Mouse (Mus musculus): ENCODE data around the gene As3mt. TPM values are rescaled to one million over a fixed set of nuclear protein-coding genes. Genes with fewer than 3 reads are reported as not detected.

The As3mt gene
- polyA plus RNA-seq (2015; fragmentation: Nextera tagmentation; extraction: Ambion mirVana), result 46.7 and 52.1 TPM in 2 replicates

- Histone ChIP-seq H3K4me3 (ENCODE audit: low read length) (peak within 1 kb of the TSS; percentile 59), H3K9me3 (replicated peaks; ENCODE audit: control insufficient read depth, low read length) (no peaks in the 10 kb centered on the region), H3K36me3 (ENCODE audit: control insufficient read depth, insufficient read depth) (peaks cover 3% of the 10 kb centered on the region; the same call in 1 of the 2 replicates), H3K27me3 (ENCODE audit: control insufficient read depth, insufficient read depth, low read length) (peaks cover 2% of the 10 kb centered on the region; the same call in 1 of the 2 replicates), H3K4me2 (ENCODE audit: low read depth, low read length) (peak within 1 kb of the TSS; percentile 81), H3K4me1 (ENCODE audit: control insufficient read depth, insufficient read depth, low read length) (peaks cover 11% of the 10 kb centered on the region; the same call in 1 of the 2 replicates), H3K9ac (ENCODE audit: low read length) (peak within 1 kb of the TSS; percentile 75), H3K27ac (ENCODE audit: low read length) (peak within 1 kb of the TSS; percentile 73)
- WGBS, result 5% methylated on average over 31 of the region's 31 CpGs
- peak; percentile 68 for ATAC-seq (replicated peaks; ENCODE audit: extremely low read depth, insufficient read depth, low FRiP score)
Observed at GRCm38 (mm10) chr19:46707296-46708151, at the start of gene As3mt. TSS of gene As3mt (plus strand) at chr19:46707458.

- Histone ChIP-seq H3K4me2 (ENCODE audit: low read depth, low read length) (no peak overlapping the region), H3K27ac (ENCODE audit: low read length) (no peak overlapping the region), H3K4me3 (ENCODE audit: low read length) (no peak overlapping the region), H3K36me3 (ENCODE audit: control insufficient read depth, insufficient read depth) (peaks cover 34% of the 10 kb centered on the region), H3K4me1 (ENCODE audit: control insufficient read depth, insufficient read depth, low read length) (peaks cover 7% of the 10 kb centered on the region; the same call in 1 of the 2 replicates), H3K9ac (ENCODE audit: low read length) (no peak overlapping the region), H3K9me3 (replicated peaks; ENCODE audit: control insufficient read depth, low read length) (no peaks in the 10 kb centered on the region), H3K27me3 (ENCODE audit: control insufficient read depth, insufficient read depth, low read length) (no peaks in the 10 kb centered on the region)
- WGBS, result 94% methylated on average over 7 of the region's 7 CpGs
- ATAC-seq (replicated peaks; ENCODE audit: extremely low read depth, insufficient read depth, low FRiP score), result no peak
Observed at GRCm38 (mm10) chr19:46658348-46658747, 48.9 kb upstream of the As3mt start.

GRCm38 (mm10) chr19:46658851-46659250, 48.4 kb upstream of the As3mt start:
- no peaks in the 10 kb centered on the region for H3K9me3 ChIP-seq (replicated peaks; ENCODE audit: control insufficient read depth, low read length)
- H3K27ac ChIP-seq (ENCODE audit: low read length), result no peak overlapping the region
- H3K4me2 ChIP-seq (ENCODE audit: low read depth, low read length), result no peak overlapping the region
- no peak for ATAC-seq (replicated peaks; ENCODE audit: extremely low read depth, insufficient read depth, low FRiP score)
- H3K9ac ChIP-seq (ENCODE audit: low read length), result no peak overlapping the region
- H3K36me3 ChIP-seq (ENCODE audit: control insufficient read depth, insufficient read depth), result peaks cover 34% of the 10 kb centered on the region
- no peak overlapping the region for H3K4me3 ChIP-seq (ENCODE audit: low read length)
- peaks cover 7% of the 10 kb centered on the region; the same call in 1 of the 2 replicates for H3K4me1 ChIP-seq (ENCODE audit: control insufficient read depth, insufficient read depth, low read length)
- no peaks in the 10 kb centered on the region for H3K27me3 ChIP-seq (ENCODE audit: control insufficient read depth, insufficient read depth, low read length)
- WGBS, result 43% methylated on average over 9 of the region's 9 CpGs

DNA sequence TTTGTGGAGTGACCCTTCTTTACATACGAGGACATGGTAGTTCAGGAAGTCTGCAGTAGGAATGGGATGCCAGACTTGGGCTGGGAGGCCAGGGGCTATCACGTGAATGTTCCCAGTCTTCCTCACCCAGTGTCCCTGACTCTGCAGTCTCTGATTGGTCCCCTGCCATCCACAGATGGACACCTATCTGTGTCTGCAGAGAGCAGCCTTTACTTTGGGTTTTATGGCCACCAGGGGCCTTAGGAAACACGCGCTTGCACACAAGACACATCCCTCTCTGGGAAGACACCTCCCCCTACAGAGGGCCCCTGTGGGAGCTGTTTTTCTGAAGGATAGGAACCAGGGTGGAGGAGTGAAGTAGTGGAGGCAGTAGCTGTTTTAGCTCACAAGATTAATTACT, 45.7 kb upstream of the As3mt start:
- H3K9me3 ChIP-seq (replicated peaks; ENCODE audit: control insufficient read depth, low read length), result no peaks in the 10 kb centered on the region
- peaks cover 7% of the 10 kb centered on the region; the same call in 1 of the 2 replicates for H3K4me1 ChIP-seq (ENCODE audit: control insufficient read depth, insufficient read depth, low read length)
- WGBS, result 42% methylated on average over 4 of the region's 4 CpGs
- peaks cover 11% of the 10 kb centered on the region for H3K36me3 ChIP-seq (ENCODE audit: control insufficient read depth, insufficient read depth)
- H3K4me3 ChIP-seq (ENCODE audit: low read length), result no peak overlapping the region
- no peaks in the 10 kb centered on the region for H3K27me3 ChIP-seq (ENCODE audit: control insufficient read depth, insufficient read depth, low read length)
- no peak overlapping the region for H3K4me2 ChIP-seq (ENCODE audit: low read depth, low read length)
- ATAC-seq (replicated peaks; ENCODE audit: extremely low read depth, insufficient read depth, low FRiP score), result no peak
- H3K9ac ChIP-seq (ENCODE audit: low read length), result no peak overlapping the region
- H3K27ac ChIP-seq (ENCODE audit: low read length), result no peak overlapping the region

- H3K4me3 ChIP-seq (ENCODE audit: low read length), result no peak overlapping the region
- no peaks in the 10 kb centered on the region for H3K27me3 ChIP-seq (ENCODE audit: control insufficient read depth, insufficient read depth, low read length)
- H3K9me3 ChIP-seq (replicated peaks; ENCODE audit: control insufficient read depth, low read length), result no peaks in the 10 kb centered on the region
- H3K4me2 ChIP-seq (ENCODE audit: low read depth, low read length), result no peak overlapping the region
- no peak overlapping the region for H3K27ac ChIP-seq (ENCODE audit: low read length)
- peaks cover 4% of the 10 kb centered on the region for H3K36me3 ChIP-seq (ENCODE audit: control insufficient read depth, insufficient read depth)
- peaks cover 4% of the 10 kb centered on the region; the same call in 1 of the 2 replicates for H3K4me1 ChIP-seq (ENCODE audit: control insufficient read depth, insufficient read depth, low read length)
- no peak overlapping the region for H3K9ac ChIP-seq (ENCODE audit: low read length)
- WGBS, result 66% methylated on average over 8 of the region's 8 CpGs
- ATAC-seq (replicated peaks; ENCODE audit: extremely low read depth, insufficient read depth, low FRiP score), result no peak
Observed at GRCm38 (mm10) chr19:46662214-46662613, 45.0 kb upstream of the As3mt start.

GRCm38 (mm10) chr19:46662784-46663183, 44.5 kb upstream of the As3mt start:
- H3K4me3 ChIP-seq (ENCODE audit: low read length), result no peak overlapping the region
- ATAC-seq (replicated peaks; ENCODE audit: extremely low read depth, insufficient read depth, low FRiP score), result no peak
- no peaks in the 10 kb centered on the region for H3K27me3 ChIP-seq (ENCODE audit: control insufficient read depth, insufficient read depth, low read length)
- H3K9ac ChIP-seq (ENCODE audit: low read length), result no peak overlapping the region
- H3K36me3 ChIP-seq (ENCODE audit: control insufficient read depth, insufficient read depth), result peaks cover under 1% of the 10 kb centered on the region; the same call in 1 of the 2 replicates
- WGBS, result 74% methylated on average over 6 of the region's 6 CpGs
- H3K27ac ChIP-seq (ENCODE audit: low read length), result no peak overlapping the region
- peaks cover 4% of the 10 kb centered on the region; the same call in 1 of the 2 replicates for H3K4me1 ChIP-seq (ENCODE audit: control insufficient read depth, insufficient read depth, low read length)
- no peaks in the 10 kb centered on the region for H3K9me3 ChIP-seq (replicated peaks; ENCODE audit: control insufficient read depth, low read length)
- no peak overlapping the region for H3K4me2 ChIP-seq (ENCODE audit: low read depth, low read length)

- ATAC-seq (replicated peaks; ENCODE audit: extremely low read depth, insufficient read depth, low FRiP score), result no peak
- Histone ChIP-seq H3K4me2 (ENCODE audit: low read depth, low read length) (no peak overlapping the region), H3K9ac (ENCODE audit: low read length) (no peak overlapping the region), H3K4me1 (ENCODE audit: control insufficient read depth, insufficient read depth, low read length) (peaks cover 2% of the 10 kb centered on the region; the same call in 1 of the 2 replicates), H3K27me3 (ENCODE audit: control insufficient read depth, insufficient read depth, low read length) (no peaks in the 10 kb centered on the region), H3K36me3 (ENCODE audit: control insufficient read depth, insufficient read depth) (no peaks in the 10 kb centered on the region), H3K27ac (ENCODE audit: low read length) (no peak overlapping the region), H3K4me3 (ENCODE audit: low read length) (no peak overlapping the region), H3K9me3 (replicated peaks; ENCODE audit: control insufficient read depth, low read length) (no peaks in the 10 kb centered on the region)
- WGBS, result 55% methylated on average over 7 of the region's 7 CpGs
Observed at GRCm38 (mm10) chr19:46665474-46665873, 41.8 kb upstream of the As3mt start.

- no peak overlapping the region for H3K9ac ChIP-seq (ENCODE audit: low read length)
- H3K4me1 ChIP-seq (ENCODE audit: control insufficient read depth, insufficient read depth, low read length), result peaks cover 2% of the 10 kb centered on the region; the same call in 1 of the 2 replicates
- no peak overlapping the region for H3K4me3 ChIP-seq (ENCODE audit: low read length)
- H3K27me3 ChIP-seq (ENCODE audit: control insufficient read depth, insufficient read depth, low read length), result no peaks in the 10 kb centered on the region
- no peak for ATAC-seq (replicated peaks; ENCODE audit: extremely low read depth, insufficient read depth, low FRiP score)
- no peaks in the 10 kb centered on the region for H3K36me3 ChIP-seq (ENCODE audit: control insufficient read depth, insufficient read depth)
- 56% methylated on average over 11 of the region's 11 CpGs for WGBS
- H3K9me3 ChIP-seq (replicated peaks; ENCODE audit: control insufficient read depth, low read length), result no peaks in the 10 kb centered on the region
- no peak overlapping the region for H3K27ac ChIP-seq (ENCODE audit: low read length)
- no peak overlapping the region for H3K4me2 ChIP-seq (ENCODE audit: low read depth, low read length)
Observed at GRCm38 (mm10) chr19:46667300-46667699, 40.0 kb upstream of the As3mt start.

DNA sequence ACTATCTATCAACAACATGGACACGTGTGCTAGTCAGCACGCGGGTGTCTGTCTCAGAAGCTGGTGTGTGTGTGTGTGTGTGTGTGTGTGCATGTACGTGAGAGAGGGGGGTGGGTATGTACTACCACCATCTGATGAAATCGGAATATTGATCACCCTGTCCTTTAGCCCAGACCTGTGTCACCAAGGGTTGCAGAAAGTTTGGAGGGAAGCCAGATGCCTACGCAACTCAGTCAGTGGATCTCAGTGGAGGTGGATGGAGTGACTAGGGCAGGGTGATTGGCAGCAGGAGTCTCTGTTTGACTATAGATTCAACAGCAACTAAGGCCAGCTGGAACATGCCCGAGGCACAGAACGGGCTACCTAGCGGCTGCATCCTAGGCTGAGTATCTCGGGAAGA, 39.0 kb upstream of the As3mt start:
- no peak overlapping the region for H3K4me3 ChIP-seq (ENCODE audit: low read length)
- H3K27me3 ChIP-seq (ENCODE audit: control insufficient read depth, insufficient read depth, low read length), result no peaks in the 10 kb centered on the region
- H3K4me2 ChIP-seq (ENCODE audit: low read depth, low read length), result no peak overlapping the region
- 79% methylated on average over 10 of the region's 10 CpGs for WGBS
- H3K27ac ChIP-seq (ENCODE audit: low read length), result no peak overlapping the region
- H3K9ac ChIP-seq (ENCODE audit: low read length), result no peak overlapping the region
- H3K9me3 ChIP-seq (replicated peaks; ENCODE audit: control insufficient read depth, low read length), result no peaks in the 10 kb centered on the region
- H3K4me1 ChIP-seq (ENCODE audit: control insufficient read depth, insufficient read depth, low read length), result 0 out of 2 replicates have a peak, but pooled peaks cover 3% of the 10 kb centered on the region
- no peaks in the 10 kb centered on the region for H3K36me3 ChIP-seq (ENCODE audit: control insufficient read depth, insufficient read depth)
- ATAC-seq (replicated peaks; ENCODE audit: extremely low read depth, insufficient read depth, low FRiP score), result no peak

Data from heart, embryonic 16.5 days (tissue).